Mouse (Mus musculus) mouse embryonic stem cell (cell line): ENCODE results near the gene Abr.

Source experiments
- in situ Hi-C, 2 experiments: fragments of 300-500 bp; cut with MboI; formaldehyde crosslinking; loops; 1 replicate in 1 of 2; 3 replicates in 1 of 2; pipeline ENCODE4 v1.14.3; 2019 to 2020; ENCODE audit warnings: low sequenced_read_pairs in 2 of 2, low pct_unique_long_range_greater_than_20kb in 1 of 2, mixed read lengths in 1 of 2; ENCODE audit not compliant: unreplicated experiment in 1 of 2

Gene Abr

DNA sequence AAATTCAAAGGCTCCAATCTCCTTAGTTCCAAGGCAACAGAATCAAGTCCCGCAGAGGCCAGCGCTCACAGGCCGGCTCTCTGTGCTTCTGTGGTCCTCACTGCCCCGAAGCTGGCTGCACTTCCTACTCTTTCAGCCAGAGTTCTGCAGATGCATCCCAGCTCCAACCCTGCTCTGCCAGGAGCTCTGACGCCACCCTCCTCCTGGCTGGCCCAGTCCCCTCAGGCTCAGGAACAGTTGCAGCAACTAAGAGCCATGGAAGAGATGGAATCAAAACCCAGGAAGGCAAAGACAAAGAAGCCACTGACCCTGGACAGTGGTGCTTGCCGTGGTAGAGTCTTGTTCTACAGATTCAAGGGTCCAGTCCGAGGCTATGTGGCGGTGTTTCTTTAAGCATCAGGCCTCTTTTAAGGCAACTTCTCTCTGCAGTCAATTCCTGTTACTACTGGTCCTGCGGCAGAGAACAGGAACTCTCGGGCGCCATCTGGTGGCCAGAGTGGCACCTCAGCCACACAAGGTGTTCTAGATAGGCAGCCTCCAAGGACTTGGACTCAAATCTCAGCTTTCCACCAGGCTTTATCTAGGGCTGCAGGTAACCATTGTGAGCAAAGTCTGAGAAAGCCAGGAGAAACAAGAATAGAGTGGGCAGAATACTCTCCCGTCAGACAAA, 44.4 kb downstream of the Abr start:
- in situ Hi-C loops = loop anchor here (10.0 kb wide), 2 partner anchors 53 to 123 kb away; no protein-coding TSS in a partner anchor

DNA sequence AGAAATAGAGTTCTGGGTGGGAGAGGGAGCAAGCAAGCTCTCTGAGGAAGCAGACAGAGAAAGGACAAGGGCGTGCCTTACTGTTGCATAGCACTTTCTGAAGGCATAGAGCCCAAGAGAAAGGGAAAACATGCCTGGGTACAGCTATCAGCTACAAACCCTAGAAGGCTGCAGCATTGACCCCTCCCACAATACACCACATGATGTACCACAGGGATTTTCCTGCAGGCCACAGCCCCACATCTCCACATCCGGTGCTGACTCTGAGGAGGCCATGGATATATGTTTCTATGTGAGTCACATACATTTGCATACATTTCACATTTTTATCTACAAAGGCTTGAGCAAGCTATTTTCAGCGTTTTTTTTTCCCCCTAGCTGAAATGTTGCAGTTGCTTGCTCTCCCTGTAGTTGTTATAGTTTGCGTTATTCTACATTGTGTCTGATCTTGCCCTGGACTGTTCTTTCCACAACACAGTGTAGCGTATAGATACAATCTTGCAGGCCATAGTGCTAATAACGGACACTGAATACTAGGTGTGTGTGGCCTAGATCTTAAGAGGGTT, 49.2 kb downstream of the Abr start:
- in situ Hi-C loops = loop anchor here (10.0 kb wide), 2 partner anchors 48 to 118 kb away; no protein-coding TSS in a partner anchor

DNA sequence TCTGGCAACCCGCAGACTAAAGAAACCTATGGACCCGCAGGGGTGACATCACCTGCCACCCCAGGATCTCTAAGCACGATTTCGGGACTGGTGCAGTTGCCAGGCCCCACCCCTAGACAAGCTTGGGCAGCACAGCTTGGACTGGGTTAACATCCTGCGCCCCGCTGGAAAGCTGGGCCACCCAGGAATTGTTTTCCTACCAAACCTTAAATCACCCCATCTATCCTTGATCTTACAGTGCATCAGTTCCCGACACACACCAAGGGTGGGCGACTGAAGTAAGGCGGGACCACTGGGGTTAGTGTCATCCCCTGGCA, 50.5 kb downstream of the Abr start:
- in situ Hi-C loops = loop anchor here (10.0 kb wide), 2 partner anchors 47 to 117 kb away; no protein-coding TSS in a partner anchor

DNA sequence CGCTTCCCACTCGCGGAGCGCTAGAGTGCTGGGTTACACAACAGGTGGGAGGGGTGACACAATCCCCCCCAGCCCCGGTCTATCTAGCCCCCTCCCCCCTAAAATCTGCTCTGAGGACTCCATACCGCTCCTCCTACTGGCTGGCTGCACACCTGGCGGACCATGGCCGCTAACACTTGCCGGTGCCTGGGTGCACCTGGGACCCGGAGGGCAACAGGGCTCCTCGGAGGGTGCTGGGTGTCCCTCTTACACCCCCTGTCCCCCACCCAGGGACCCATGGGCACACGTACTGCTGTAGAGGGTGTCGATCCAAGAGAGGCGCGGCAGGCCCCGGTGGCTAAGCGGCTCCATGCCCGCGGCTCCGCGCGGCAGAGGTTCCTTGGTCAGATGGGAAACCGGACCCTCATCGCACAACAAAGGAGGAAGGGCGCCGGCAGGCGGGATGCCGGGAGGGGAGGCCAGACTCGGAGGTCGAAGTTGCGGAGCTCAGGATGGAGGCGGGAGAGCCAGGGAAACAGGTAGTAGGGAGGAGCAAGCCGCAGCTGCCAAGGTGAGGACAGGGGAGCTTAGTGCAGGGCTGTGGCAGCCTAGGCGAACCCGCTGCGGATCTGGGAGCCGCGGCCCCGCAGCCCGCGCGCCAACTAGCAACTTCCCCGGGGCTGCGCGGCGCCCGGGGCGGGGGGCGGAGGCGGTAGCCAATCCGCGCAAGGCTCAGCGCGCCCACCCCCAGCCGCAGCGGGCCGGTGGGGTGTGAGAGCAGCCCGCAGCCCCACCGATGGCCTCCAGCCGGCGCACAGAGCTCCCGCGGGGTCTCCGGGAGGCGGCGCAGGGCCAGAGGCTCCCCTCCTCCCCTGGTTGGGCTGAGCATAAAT, 51.1 kb downstream of the Abr start:
- in situ Hi-C loops = loop anchor here (10.0 kb wide), 2 partner anchors 46 to 116 kb away; no protein-coding TSS in a partner anchor

DNA sequence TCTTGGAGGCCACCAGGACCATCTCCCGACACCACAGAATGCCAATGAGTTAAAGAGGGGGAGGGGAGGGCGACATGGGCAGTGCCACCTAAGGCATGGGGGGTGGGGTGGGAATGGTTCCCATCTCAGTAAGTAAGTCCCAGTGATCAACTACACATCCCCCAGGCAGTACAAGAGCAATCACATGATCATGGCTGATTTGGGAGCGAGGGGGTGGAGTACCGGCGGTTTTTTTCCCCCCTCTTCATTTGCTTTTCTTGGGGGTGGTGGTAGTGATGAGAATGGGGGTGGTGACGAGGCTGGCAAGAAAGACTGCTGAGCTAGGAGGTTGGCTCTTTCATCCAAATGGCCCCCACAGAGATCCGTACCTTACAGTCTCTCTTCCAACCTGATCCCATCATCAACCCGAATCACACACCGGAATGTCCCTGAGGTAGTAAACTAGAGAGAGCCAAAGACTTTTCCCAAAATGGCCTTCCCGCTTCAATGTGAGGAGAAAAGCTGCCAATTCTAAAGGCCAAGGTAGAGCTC, 51.8 kb downstream of the Abr start:
- in situ Hi-C loops = loop anchor here (10.0 kb wide), 2 partner anchors 45 to 115 kb away; no protein-coding TSS in a partner anchor

DNA sequence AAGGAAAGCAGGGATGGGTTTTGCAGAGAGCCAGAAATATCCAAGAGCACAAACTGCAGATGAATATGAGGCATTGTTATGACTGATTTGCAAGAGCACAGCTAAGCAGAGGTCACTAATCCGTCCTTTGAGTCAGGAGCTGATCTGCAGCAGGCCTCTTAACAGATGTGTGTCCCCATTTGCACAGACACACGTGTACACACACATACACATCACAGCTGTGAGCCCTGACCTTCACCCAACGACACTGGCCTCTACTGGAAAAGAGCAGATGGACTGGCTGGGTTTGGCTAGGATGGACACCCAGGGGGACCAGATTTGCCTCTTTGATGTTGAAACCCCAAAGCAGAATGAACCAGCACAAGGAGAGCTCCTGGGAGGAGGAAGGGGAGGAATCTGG, 52.7 kb downstream of the Abr start:
- in situ Hi-C loops = no loop called here

DNA sequence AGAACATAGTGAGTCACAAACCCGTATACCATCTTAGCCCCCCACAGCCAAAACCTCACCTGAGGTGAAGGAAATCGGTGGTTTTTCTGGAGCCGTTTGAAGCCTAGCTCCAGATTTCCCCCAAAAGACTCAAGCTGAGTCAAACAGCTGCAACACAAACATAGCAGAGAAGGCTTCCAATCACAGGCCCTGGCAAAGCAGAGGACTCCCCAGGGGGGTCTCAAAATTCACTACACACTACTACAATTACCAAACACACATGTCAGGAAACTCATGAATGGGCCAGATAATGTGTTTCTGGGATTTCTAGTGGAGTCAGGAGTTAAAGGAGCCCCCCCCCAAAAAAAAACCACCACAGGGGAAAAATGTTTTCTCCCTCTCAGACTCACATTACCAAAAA, 56.0 kb downstream of the Abr start:
- in situ Hi-C loops = no loop called here

DNA sequence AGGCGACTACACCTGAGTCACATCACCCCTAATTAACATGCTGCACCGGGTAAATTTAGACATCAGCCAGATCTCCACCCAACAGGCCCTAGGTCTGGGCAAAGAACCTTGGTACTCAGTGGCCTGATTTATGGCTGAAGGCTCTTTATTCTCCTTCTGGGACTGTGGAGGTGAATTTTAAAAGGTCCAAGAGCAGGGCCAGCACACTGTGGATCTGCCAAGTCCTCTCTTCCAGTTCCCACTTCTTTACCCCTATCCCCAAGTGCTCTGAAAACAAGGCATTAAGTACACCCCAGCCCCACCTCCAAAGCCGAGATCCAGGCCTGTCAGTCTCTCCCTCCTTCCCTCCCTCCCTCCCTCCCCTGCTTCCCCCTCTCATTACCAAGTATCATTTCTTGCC, 59.5 kb downstream of the Abr start:
- in situ Hi-C loops = no loop called here

DNA sequence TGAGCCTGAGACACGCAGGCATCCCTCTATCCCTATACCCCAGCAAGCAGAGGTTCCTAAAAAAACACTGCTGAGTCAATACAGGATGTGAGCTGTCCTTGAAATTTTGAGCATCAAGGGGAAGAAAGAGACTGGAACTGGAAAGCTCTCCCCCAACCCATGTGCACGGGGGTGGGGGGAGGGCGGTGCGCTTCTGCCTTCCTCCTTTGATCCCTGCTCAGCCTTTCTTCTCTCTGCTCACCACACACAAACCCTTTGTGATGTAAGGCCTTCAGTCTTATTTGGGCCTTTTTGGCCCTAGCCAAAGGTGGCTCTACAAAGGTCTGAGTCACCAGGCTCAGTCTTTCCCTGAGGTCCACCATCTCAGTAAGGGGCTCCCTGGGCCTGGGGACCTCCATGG, 59.9 kb downstream of the Abr start:
- in situ Hi-C loops = no loop called here

DNA sequence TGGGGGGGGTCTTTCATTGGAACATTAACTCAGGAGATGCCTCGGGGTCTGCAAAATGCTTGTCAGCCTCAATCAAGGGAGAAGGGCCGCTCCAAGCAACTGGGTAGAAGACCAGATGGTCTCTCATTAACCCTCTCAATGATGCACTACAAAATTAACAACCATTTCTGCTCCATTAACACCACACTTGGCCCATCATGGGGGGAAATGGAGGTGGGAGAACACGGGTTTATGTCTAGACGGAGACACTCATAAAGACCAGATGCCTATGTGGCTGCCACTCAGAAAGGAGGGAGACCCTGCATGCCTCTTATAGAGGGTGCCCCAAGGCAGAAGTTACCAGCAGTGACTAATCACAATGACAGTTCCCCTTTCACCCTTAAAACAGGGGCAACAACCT, 64.3 kb downstream of the Abr start:
- in situ Hi-C loops = no loop called here

DNA sequence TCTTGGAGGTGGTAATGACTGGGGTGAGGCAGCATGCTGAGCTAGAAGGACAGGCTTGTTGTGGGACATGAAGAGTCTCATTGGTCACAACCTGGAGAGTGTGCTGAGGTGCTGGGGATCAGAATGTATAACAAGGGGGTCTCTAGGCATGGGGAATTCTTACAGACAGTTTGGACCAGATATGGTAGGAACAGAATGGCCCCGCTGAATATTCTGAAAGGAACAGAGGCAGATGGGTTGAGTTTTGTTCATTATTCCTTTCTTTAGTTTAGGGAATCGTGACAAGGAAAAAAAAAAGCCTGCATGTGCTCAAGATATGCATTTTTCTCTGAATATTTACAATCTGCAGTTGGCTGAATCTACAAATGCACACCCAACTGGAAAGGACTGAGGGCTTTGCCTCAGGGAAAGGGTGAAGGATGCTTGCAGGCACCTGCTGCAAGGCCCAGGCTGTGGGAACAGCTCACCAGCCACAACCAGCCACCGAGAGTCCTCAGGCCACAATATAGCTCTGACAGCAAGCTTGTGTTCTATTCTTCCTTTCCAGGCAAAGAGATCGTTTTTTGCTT, 73.9 kb downstream of the Abr start:
- in situ Hi-C loops = no loop called here

DNA sequence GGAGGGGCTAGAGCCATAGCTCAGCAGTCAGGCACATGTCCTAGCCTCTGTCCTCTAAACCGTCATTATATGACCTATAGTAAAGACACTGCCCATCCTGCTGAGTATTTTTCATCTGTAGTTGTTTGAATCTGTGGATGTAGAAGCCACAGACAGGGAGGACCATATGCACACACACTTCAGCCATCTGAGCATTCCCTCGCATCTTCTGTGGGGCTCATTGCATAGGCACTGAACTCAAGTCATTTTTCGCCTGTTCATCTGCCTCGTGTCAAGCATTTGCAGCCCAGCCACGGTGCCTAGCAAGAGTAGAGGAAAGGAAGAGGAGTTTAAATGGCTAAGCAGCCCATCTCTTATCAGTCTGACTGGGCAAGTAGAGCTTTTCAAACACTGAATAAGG, 74.7 kb downstream of the Abr start:
- in situ Hi-C loops = no loop called here

DNA sequence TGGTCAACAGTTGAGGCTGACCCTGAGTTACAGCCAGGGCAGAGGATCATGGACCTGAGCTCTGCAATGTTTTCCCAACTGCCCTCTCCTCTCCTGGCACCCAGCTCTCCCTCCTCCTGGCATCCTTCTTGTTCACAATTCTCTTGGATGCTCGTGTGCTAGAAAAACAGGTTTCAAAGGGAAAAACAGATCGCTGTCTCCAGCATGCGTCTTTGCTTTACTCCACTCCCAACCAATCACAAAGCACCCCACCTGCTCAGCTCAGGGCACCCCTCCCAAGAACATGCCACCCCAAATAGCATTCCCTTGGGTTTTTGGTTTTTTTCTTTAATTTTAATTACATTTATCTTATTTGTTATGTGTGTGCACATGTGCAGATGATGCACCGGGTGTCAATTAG, 75.7 kb downstream of the Abr start:
- in situ Hi-C loops = no loop called here

DNA sequence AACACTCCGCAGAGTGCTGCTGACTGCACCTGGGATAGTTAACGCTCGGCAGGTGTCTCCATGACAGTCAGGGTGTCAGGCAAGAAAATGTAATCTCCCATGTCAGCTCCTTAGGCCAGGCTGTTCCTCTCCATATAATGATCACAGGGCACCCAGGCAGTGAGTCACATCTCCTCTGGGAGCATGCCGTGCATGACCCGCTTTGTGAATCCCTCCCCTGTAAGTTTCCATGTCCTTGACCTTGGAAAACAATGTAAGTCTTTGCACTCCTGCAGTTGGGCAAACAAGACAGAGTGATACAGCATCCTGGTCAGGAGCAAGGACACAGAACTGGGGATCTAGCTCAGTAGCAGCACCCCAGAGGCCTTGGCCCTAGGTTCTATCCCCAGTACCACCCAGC, 78.8 kb downstream of the Abr start:
- in situ Hi-C loops = no loop called here

DNA sequence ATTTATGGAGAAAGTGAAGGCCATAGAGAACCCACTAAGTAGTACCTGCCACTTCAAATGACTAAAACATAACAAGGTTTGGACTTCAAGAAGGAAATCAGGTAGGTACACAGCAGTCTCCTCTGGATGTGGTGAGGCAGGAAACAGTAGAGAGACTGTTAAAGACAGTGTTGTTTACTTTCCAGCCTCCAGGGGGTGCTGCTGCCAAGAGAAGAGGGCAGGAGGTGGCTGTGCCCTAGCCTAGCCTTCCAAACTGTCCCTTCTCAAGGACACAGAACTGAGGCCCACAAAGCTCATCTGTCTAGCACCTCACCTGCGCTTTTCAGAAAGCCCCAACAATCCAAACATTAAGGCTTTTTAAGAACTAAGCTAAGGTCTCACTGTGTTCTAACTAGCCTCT, 81.1 kb downstream of the Abr start:
- in situ Hi-C loops = no loop called here

DNA sequence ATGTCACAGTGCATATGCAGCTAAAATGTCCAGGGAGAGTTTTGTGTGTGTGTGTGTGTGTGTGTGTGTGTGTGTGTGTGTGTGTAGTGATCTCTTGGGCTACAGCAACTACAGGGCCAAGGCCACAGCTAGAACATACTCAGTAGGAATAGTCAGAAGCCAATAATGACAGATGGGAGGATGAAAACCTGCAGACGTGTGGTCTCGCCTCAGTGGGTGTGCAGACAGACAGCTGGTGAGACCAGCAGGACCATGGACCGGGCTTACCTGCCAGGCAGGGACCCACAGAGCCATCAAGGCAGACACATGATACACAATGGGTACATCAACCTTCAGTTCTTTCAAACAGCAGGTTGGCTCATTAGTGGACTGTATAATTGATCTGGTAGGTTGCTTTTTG, 84.7 kb downstream of the Abr start:
- in situ Hi-C loops = loop anchor here in 1 of 2 experiments (10.0 kb wide), 1 partner anchor 87 kb away; the partner anchor contains the start of gene Abr

DNA sequence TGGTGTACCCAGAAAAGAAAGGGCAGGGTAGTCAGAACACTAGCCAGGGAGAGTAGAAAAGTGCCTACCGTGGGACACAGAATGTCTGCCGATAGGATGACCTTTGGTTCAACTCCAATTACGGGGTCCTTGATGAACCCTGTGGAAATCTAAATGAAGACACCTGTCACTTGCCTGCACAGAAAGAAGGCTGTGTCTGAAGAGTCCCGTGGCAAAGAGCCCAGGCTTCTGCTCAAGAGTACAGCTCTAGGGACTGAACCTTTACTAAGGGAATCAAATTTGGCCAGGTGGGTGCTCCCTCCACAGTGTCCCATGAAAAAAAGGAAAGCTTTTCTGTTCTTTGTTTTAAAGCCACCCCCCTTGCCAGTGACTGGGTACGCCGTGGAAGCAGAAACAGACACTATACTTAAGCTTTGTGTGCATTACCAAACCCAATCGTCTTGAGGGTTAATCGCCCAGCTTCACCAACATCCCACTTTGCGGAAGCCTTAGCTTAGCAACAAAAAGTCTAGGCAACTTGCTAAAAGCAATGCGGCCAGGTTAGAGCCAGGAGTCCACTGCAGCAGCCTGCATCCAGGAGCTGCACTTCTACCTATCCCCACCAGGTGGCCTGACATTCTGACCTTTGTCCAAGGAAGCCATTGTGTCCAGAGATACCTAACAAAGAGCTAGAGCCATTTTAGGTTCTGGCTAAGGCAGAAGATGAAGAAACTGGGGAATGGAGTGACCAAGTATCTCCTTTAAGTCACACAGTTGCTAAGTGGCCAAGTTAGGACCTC, 85.3 kb downstream of the Abr start:
- in situ Hi-C loops = loop anchor here in 1 of 2 experiments (10.0 kb wide), 1 partner anchor 88 kb away; the partner anchor contains the start of gene Abr

DNA sequence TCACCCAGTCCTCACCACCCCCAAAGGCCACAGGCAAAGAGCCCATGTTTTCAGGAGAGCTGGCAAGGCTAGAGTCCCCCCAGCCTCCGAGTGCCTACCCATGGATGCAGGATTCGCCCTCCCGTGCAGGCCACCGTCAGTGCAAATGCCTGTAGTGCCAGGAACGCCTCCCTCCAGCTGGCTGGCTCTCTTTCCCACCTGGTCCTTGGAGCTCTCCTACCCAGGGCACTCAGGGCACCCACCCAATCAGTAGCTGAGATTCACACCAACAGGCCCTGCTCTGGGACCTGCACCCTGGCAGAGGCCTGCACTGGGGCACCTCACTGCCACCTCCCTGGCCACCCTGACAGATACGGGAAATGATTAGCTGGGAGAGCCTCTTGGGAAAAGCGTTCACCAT, 90.1 kb downstream of the Abr start:
- in situ Hi-C loops = loop anchor here in 1 of 2 experiments (10.0 kb wide), 1 partner anchor 93 kb away; the partner anchor contains the start of gene Abr
